Mouse (Mus musculus): ENCODE results near the gene Dock8.

GRCm38 (mm10) chr19:24985045-24985444 lies 14.3 kb upstream of the Dock8 start:
- TF ChIP-seq TAL1 (IDR thresholded peaks at IDR 0.05; ENCODE audit: low read length), result no peak
- TF ChIP-seq UBTF (IDR thresholded peaks at IDR 0.05; ENCODE audit: borderline replicate concordance, insufficient read depth, low read depth, low read length), result no peak
- TF ChIP-seq CHD1 (IDR thresholded peaks at IDR 0.05; ENCODE audit: low read depth, low read length), result no peak
- no peak for TF ChIP-seq CTCF (IDR thresholded peaks at IDR 0.05 in 2 of 3, conservative IDR thresholded peaks at IDR 0.05 in 1 of 3; ENCODE audit: control insufficient read depth in 1 of 3, insufficient read depth in 1 of 3, low read depth in 2 of 3, low read length in 3 of 3, poor library complexity in 1 of 3, severe bottlenecking in 1 of 3)
- TF ChIP-seq SMC3 (IDR thresholded peaks at IDR 0.05; ENCODE audit: low read depth, low read length), result no peak
- no peak for TF ChIP-seq POLR2A (IDR thresholded peaks at IDR 0.05; ENCODE audit: control insufficient read depth in 1 of 2, insufficient read depth in 1 of 2, low read depth in 1 of 2, low read length in 2 of 2, poor library complexity in 1 of 2)

All from MEL (cell line).